Mouse (Mus musculus) limb, embryonic 11.5 days (tissue): ENCODE results near the gene Bnip2. TPM values are rescaled to one million over a fixed set of nuclear protein-coding genes. Genes with fewer than 3 reads are reported as not detected.

Source experiments
- polyA plus RNA-seq: library from polyadenylated mRNA; unstranded; fragments of >200 nt; fragmentation: Nextera tagmentation; extraction: Ambion mirVana; gene quantifications from 2 replicates; pipeline ENCODE4 v1.2.1, GENCODE M21; 2014

Bnip2 gene
- polyA plus RNA-seq, 1 experiment from 2014 or later: 113 TPM

Other genes starting within 250 kb of the Bnip2 start
- gene Foxb1, start 228.5 kb upstream of the Bnip2 start, polyA plus RNA-seq: 0.06 and 0.09 TPM in 2 replicates
- 204 and 208 TPM in 2 replicates for gene Gtf2a2, start 23.1 kb downstream of the Bnip2 start, polyA plus RNA-seq
- 0.06 TPM in 1 of 2 replicates, not detected in the other for gene Gcnt3, start 48.6 kb downstream of the Bnip2 start, polyA plus RNA-seq
- 1.7 and 2.3 TPM in 2 replicates for gene Fam81a, start 153.1 kb downstream of the Bnip2 start, polyA plus RNA-seq
- gene Myo1e, start 217.9 kb downstream of the Bnip2 start, polyA plus RNA-seq: 16.9 and 18.0 TPM in 2 replicates